Mouse (Mus musculus) thymus, adult 2 months (tissue): ENCODE measurements around the gene Ly6g6d. TPM values are rescaled to one million over a fixed set of nuclear protein-coding genes. Genes with fewer than 3 reads are reported as not detected.

Source experiments
- DNase-seq: peaks from one replicate; pipeline ENCODE4 v3.0.0; 2021
- H3K27ac ChIP-seq: fragments of 200-500 bp; 2 replicates; pipeline ENCODE4 v1.5.1; 2012; ENCODE audit warnings: low read length, control low read depth; ENCODE audit not compliant: control insufficient read depth, insufficient read depth
- H3K27me3 ChIP-seq: fragments of 200-500 bp; 2 replicates; pipeline ENCODE4 v1.6.1; 2012; ENCODE audit warnings: mild to moderate bottlenecking, low read length, moderate library complexity, mixed read lengths; ENCODE audit not compliant: control insufficient read depth, insufficient read depth
- H3K36me3 ChIP-seq: fragments of 200-500 bp; 2 replicates; pipeline ENCODE4 v1.6.1; 2012; ENCODE audit warnings: mild to moderate bottlenecking, low read length, moderate library complexity; ENCODE audit not compliant: control insufficient read depth, insufficient read depth
- H3K4me1 ChIP-seq: fragments of 200-500 bp; replicated peaks from 2 replicates; pipeline ENCODE4 v1.6.1; 2012; ENCODE audit warnings: low read length; ENCODE audit not compliant: control insufficient read depth, insufficient read depth
- H3K4me3 ChIP-seq: fragments of 200-500 bp; 2 replicates; pipeline ENCODE4 v1.5.1; 2012; ENCODE audit warnings: mild to moderate bottlenecking, low read length, control low read depth, moderate library complexity; ENCODE audit not compliant: control insufficient read depth, insufficient read depth
- CTCF ChIP-seq: fragments of 200-500 bp; IDR thresholded peaks from 2 replicates; pipeline ENCODE4 v1.5.1; 2012; ENCODE audit warnings: mild to moderate bottlenecking, control low read depth, low read length, moderate library complexity, borderline replicate concordance; ENCODE audit not compliant: control insufficient read depth, poor library complexity, insufficient read depth; ENCODE audit errors: extremely low read depth
- POLR2A ChIP-seq: fragments of 200-500 bp; IDR thresholded peaks from 2 replicates; pipeline ENCODE4 v1.6.1; 2012; ENCODE audit warnings: mild to moderate bottlenecking, low read length, control low read depth, moderate library complexity; ENCODE audit not compliant: control insufficient read depth, poor library complexity, insufficient read depth; ENCODE audit errors: extremely low read depth
- WGBS: fragments of 180-500 bp; shearing (Covaris S2); methylation state at CpG from one replicate; pipeline ENCODE4 v1.1.7; 2018; 5-methylcytosine and 5-hydroxymethylcytosine counted together
- polyA plus RNA-seq: library from polyadenylated mRNA; depleted of rRNA; stranded (reverse); fragments of >200 nt; gene quantifications from 2 replicates; pipeline ENCODE4 v1.2.3, GENCODE M21; 2012

Gene Ly6g6d
- polyA plus RNA-seq, 1 experiment = 1.5 TPM

DNA sequence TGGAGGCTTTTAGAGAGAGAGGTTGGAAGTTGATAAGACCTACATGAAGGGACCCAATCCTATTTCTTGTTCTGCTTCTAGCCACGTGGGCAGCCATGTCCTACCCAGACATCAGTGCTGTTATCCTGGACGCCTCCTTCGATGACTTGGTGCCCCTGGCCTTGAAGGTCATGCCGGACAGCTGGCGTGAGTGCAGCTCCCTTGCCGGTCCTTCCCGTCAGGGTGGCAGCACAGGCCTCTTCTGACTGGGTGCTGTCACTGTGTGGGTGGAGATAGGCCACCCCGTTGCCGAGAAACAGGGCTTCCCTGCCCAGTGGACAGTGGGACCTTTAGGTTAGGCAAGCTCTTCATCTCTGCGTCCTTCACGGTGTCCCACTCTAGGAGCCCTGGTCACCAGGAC, 23.3 kb upstream of the Ly6g6d start:
- Histone ChIP-seq H3K27me3 (no peaks in the 10 kb centered on the region), H3K36me3 (peaks cover 55% of the 10 kb centered on the region), H3K4me3 (no peak overlapping the region), H3K4me1 (peaks cover 2% of the 10 kb centered on the region; the same call in 1 of the 2 replicates), H3K27ac (no peak overlapping the region)
- no peak for DNase-seq
- TF ChIP-seq POLR2A (no peak), CTCF (no peak)
- 97% methylated on average over 11 of the region's 11 CpGs for WGBS

GRCm38 (mm10) chr17:35100196-35100765, 22.4 kb upstream of the Ly6g6d start:
- H3K36me3 ChIP-seq = peaks cover 57% of the 10 kb centered on the region
- WGBS = 96% methylated on average over 10 of the region's 10 CpGs
- H3K27me3 ChIP-seq = no peaks in the 10 kb centered on the region
- no peak for TF ChIP-seq CTCF
- TF ChIP-seq POLR2A = no peak
- H3K4me3 ChIP-seq = no peak overlapping the region
- no peaks in the 10 kb centered on the region for H3K4me1 ChIP-seq
- DNase-seq = no peak
- no peak overlapping the region for H3K27ac ChIP-seq

DNA sequence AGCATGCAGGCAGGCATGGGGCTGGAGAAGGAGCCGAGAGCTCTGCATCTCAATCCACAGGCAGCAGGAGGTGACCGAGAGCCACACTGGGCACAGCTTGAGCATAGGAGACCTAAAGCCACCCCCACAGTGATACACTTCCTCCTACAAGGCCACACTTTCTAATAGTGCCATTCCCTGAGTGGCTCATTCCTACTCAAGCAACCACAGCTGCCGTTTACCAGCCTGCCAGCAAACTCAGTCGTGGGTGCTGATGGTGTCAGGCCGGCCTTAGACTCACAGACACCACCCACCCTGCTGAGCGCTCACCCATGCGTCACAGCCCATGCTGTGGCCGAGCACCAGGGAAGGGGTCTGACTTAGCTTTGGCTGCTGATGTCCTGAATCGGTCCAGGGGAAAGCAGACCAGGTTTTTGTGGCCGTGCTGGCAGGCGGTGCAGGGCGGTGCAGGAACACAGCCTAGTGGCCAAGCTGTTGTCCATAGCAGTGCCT, 19.3 kb upstream of the Ly6g6d start:
- H3K4me3 ChIP-seq = no peak overlapping the region
- no peaks in the 10 kb centered on the region for H3K4me1 ChIP-seq
- 97% methylated on average over 12 of the region's 12 CpGs for WGBS
- TF ChIP-seq POLR2A (no peak), CTCF (no peak)
- H3K27ac ChIP-seq = no peak overlapping the region
- DNase-seq = peak; percentile 25
- H3K36me3 ChIP-seq = peaks cover 63% of the 10 kb centered on the region
- H3K27me3 ChIP-seq = no peaks in the 10 kb centered on the region

DNA sequence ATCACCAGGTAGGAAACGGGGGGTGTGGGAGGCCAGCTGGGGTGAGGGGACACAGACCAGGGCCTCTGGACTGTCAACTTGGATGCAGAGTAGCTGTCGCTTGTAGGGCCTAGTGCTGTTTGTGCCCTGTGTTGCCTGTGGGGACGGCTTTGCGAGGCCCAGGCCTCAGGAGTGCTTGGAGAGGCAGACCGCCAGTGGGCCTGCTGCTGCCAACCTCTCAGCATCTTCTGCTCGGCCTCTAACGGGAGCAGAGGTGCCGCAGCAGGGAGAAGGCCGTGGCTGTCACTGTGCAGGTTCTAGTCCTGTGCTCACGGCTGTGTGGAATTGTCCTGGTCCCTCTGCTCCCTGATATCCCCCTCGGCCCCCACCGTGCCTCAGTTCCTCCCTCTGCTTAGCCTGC, 18.7 kb upstream of the Ly6g6d start:
- TF ChIP-seq CTCF = no peak
- TF ChIP-seq POLR2A = no peak
- DNase-seq = no peak
- 97% methylated on average over 12 of the region's 12 CpGs for WGBS

GRCm38 (mm10) chr17:35094475-35095365, 16.9 kb upstream of the Ly6g6d start:
- no peak overlapping the region for H3K4me3 ChIP-seq
- no peaks in the 10 kb centered on the region for H3K27me3 ChIP-seq
- peaks cover 9% of the 10 kb centered on the region for H3K4me1 ChIP-seq
- TF ChIP-seq POLR2A = no peak
- no peak for DNase-seq
- no peak overlapping the region for H3K27ac ChIP-seq
- peaks cover 47% of the 10 kb centered on the region for H3K36me3 ChIP-seq
- 91% methylated on average over 15 of the region's 15 CpGs for WGBS

More for the DNA sequence above, 18.7 kb upstream of the Ly6g6d start:
- Histone ChIP-seq H3K4me3 (no peak overlapping the region), H3K36me3 (peaks cover 61% of the 10 kb centered on the region), H3K27me3 (no peaks in the 10 kb centered on the region), H3K27ac (no peak overlapping the region), H3K4me1 (no peaks in the 10 kb centered on the region)

- H3K4me3 ChIP-seq = no peak overlapping the region
- no peak for DNase-seq
- H3K27ac ChIP-seq = no peak overlapping the region
- no peak for TF ChIP-seq CTCF
- no peak for TF ChIP-seq POLR2A
- no peaks in the 10 kb centered on the region for H3K27me3 ChIP-seq
- WGBS = 79% methylated on average over 14 of the region's 14 CpGs
- peaks cover 34% of the 10 kb centered on the region for H3K36me3 ChIP-seq
- peaks cover 9% of the 10 kb centered on the region for H3K4me1 ChIP-seq
Measured at GRCm38 (mm10) chr17:35092403-35093198, 14.7 kb upstream of the Ly6g6d start.
